Mouse (Mus musculus): ENCODE results near the gene 2700081O15Rik. TPM values are rescaled to one million over a fixed set of nuclear protein-coding genes. Genes with fewer than 3 reads are reported as not detected.
A peak's percentile ranks its signal among the peaks of the same experiment; 100 is the strongest.

Gene 2700081O15Rik
- polyA plus RNA-seq, 1 experiment from 2014 or later, result 15.9 TPM

GRCm38 (mm10) chr19:7458901-7459300 lies 41.5 kb downstream of the 2700081O15Rik start:
- no peak overlapping the region for H3K27ac ChIP-seq
- peaks cover 12% of the 10 kb centered on the region; the same call in 1 of the 2 replicates for H3K4me1 ChIP-seq
- H3K9me3 ChIP-seq, result no peaks in the 10 kb centered on the region
- ATAC-seq (replicated peaks), result no peak
- no peak overlapping the region for H3K4me2 ChIP-seq
- H3K27me3 ChIP-seq (replicated peaks), result no peaks in the 10 kb centered on the region
- no peak overlapping the region for H3K9ac ChIP-seq
- H3K4me3 ChIP-seq, result no peak overlapping the region
- H3K36me3 ChIP-seq (replicated peaks), result no peaks in the 10 kb centered on the region

GRCm38 (mm10) chr19:7459370-7459769 lies 41.9 kb downstream of the 2700081O15Rik start:
- H3K9me3 ChIP-seq, result no peaks in the 10 kb centered on the region
- ATAC-seq (replicated peaks), result no peak
- H3K36me3 ChIP-seq (replicated peaks), result no peaks in the 10 kb centered on the region
- H3K27me3 ChIP-seq (replicated peaks), result no peaks in the 10 kb centered on the region
- no peak overlapping the region for H3K27ac ChIP-seq
- no peak overlapping the region for H3K9ac ChIP-seq
- H3K4me2 ChIP-seq, result no peak overlapping the region
- H3K4me3 ChIP-seq, result no peak overlapping the region
- H3K4me1 ChIP-seq, result peaks cover 12% of the 10 kb centered on the region; the same call in 1 of the 2 replicates
- 89% methylated on average over 2 of the region's 2 CpGs for WGBS

- Histone ChIP-seq H3K27ac (no peak overlapping the region), H3K4me2 (no peak overlapping the region), H3K27me3 (replicated peaks) (no peaks in the 10 kb centered on the region), H3K36me3 (replicated peaks) (no peaks in the 10 kb centered on the region), H3K9ac (no peak overlapping the region), H3K9me3 (no peaks in the 10 kb centered on the region), H3K4me1 (peaks cover 12% of the 10 kb centered on the region), H3K4me3 (no peak overlapping the region)
- ATAC-seq (replicated peaks), result no peak
These were observed 50.5 kb downstream of the 2700081O15Rik start for GRCm38 (mm10) chr19:7467915-7468314.

DNA sequence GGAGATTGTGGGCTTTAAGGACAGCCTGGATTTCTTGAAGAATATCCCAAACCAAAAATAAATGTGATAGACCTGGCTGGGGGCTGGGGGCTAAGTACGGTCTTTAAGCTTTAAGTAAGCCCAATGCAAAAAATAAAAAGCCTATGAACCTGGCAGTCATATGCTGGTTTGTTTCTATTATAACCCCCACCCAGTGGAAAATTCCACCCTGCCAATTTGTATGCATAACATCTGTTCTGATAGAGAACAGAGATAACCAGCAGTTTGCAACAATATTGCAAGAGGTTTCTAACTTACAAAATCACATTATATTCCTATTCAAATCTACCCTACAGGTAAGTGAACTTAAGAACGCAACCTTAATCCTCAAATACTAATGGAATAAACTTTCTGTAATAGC lies 53.2 kb downstream of the 2700081O15Rik start:
- H3K4me2 ChIP-seq, result no peak overlapping the region
- no peak for ATAC-seq (replicated peaks)
- H3K4me3 ChIP-seq, result no peak overlapping the region
- no peaks in the 10 kb centered on the region for H3K9me3 ChIP-seq
- H3K9ac ChIP-seq, result no peak overlapping the region
- 89% methylated on average over 2 of the region's 2 CpGs for WGBS
- no peak overlapping the region for H3K27ac ChIP-seq
- peaks cover 12% of the 10 kb centered on the region for H3K4me1 ChIP-seq
- H3K36me3 ChIP-seq (replicated peaks), result no peaks in the 10 kb centered on the region
- H3K27me3 ChIP-seq (replicated peaks), result no peaks in the 10 kb centered on the region

Small RNA genes lying within 50 kb of the gene (microRNA-seq; reads per million reads assigned to microRNA genes)
- gene Mir6991, result 3.1 reads per million, percentile 15 among the genes with 10 or more reads in this experiment

Other genes starting within 250 kb of the 2700081O15Rik start
- 242 and 255 TPM in 2 replicates for gene Otub1, start 211.3 kb upstream of the 2700081O15Rik start, polyA plus RNA-seq (2015; fragmentation: Nextera tagmentation; extraction: Ambion mirVana)
- gene Cox8a, start 200.0 kb upstream of the 2700081O15Rik start, polyA plus RNA-seq (2015; fragmentation: Nextera tagmentation; extraction: Ambion mirVana), result 837 and 848 TPM in 2 replicates
- 70.1 and 75.1 TPM in 2 replicates for gene Naa40, start 176.4 kb upstream of the 2700081O15Rik start, polyA plus RNA-seq (2015; fragmentation: Nextera tagmentation; extraction: Ambion mirVana)
- 25.3 and 30.4 TPM in 2 replicates for gene Rcor2, start 150.3 kb upstream of the 2700081O15Rik start, polyA plus RNA-seq (2015; fragmentation: Nextera tagmentation; extraction: Ambion mirVana)
- 55.5 and 60.2 TPM in 2 replicates for gene Mark2, start 75.8 kb upstream of the 2700081O15Rik start, polyA plus RNA-seq (2015; fragmentation: Nextera tagmentation; extraction: Ambion mirVana)
- 35.6 and 40.3 TPM in 2 replicates for gene Spindoc, start 34.6 kb upstream of the 2700081O15Rik start, polyA plus RNA-seq (2015; fragmentation: Nextera tagmentation; extraction: Ambion mirVana)
- gene Rtn3, start 65.7 kb downstream of the 2700081O15Rik start, polyA plus RNA-seq (2015; fragmentation: Nextera tagmentation; extraction: Ambion mirVana), result 644 and 648 TPM in 2 replicates
- gene Atl3, start 76.4 kb downstream of the 2700081O15Rik start, polyA plus RNA-seq (2015; fragmentation: Nextera tagmentation; extraction: Ambion mirVana), result 6.5 TPM in 2 replicates
- gene Pla2g16, start 139.8 kb downstream of the 2700081O15Rik start, polyA plus RNA-seq (2015; fragmentation: Nextera tagmentation; extraction: Ambion mirVana), result 3.0 TPM in 2 replicates
- 0.29 and 0.34 TPM in 2 replicates for gene Lgals12, start 189.6 kb downstream of the 2700081O15Rik start, polyA plus RNA-seq (2015; fragmentation: Nextera tagmentation; extraction: Ambion mirVana)
- gene Hrasls5, start 194.9 kb downstream of the 2700081O15Rik start, polyA plus RNA-seq (2015; fragmentation: Nextera tagmentation; extraction: Ambion mirVana), result not detected in 2 replicates

All from midbrain, embryonic 15.5 days (tissue).